Mouse (Mus musculus) naive thymus-derived CD4-positive, alpha-beta T cell, adult 2 months (primary cell): ENCODE results near the gene Csrnp3.

Source experiments
- DNase-seq: peaks from one replicate; pipeline ENCODE4 v3.0.0-alpha.2; 2011; ENCODE audit warnings: low read depth

The Csrnp3 gene

GRCm38 (mm10) chr2:66023419-66023818 is 177.9 kb downstream of the Csrnp3 start:
- DNase-seq = no peak

- no peak for DNase-seq
These were observed 179.3 kb downstream of the Csrnp3 start for GRCm38 (mm10) chr2:66024837-66025236.

GRCm38 (mm10) chr2:66028812-66029211 is 183.2 kb downstream of the Csrnp3 start:
- DNase-seq = no peak

- no peak for DNase-seq
These were observed 189.5 kb downstream of the Csrnp3 start for GRCm38 (mm10) chr2:66034907-66035679.

GRCm38 (mm10) chr2:66040611-66041010 is 195.0 kb downstream of the Csrnp3 start:
- no peak for DNase-seq

- no peak for DNase-seq
These were observed 195.8 kb downstream of the Csrnp3 start for GRCm38 (mm10) chr2:66041203-66041916.

- DNase-seq = no peak
These were observed 196.4 kb downstream of the Csrnp3 start for GRCm38 (mm10) chr2:66041917-66042419.

- no peak for DNase-seq
These were observed 198.2 kb downstream of the Csrnp3 start for GRCm38 (mm10) chr2:66043441-66044404.

- no peak for DNase-seq
These were observed 199.0 kb downstream of the Csrnp3 start for GRCm38 (mm10) chr2:66044405-66045089.

GRCm38 (mm10) chr2:66063291-66063690 is 217.7 kb downstream of the Csrnp3 start:
- no peak for DNase-seq

- no peak for DNase-seq
These were observed 223.9 kb downstream of the Csrnp3 start for GRCm38 (mm10) chr2:66069454-66069853.

GRCm38 (mm10) chr2:66080731-66081130 is 235.2 kb downstream of the Csrnp3 start:
- no peak for DNase-seq
